Mouse (Mus musculus) ES-Bruce4 (cell line): ENCODE results near the gene Fhit. TPM values are rescaled to one million over a fixed set of nuclear protein-coding genes. Genes with fewer than 3 reads are reported as not detected.

ENCODE experiments used
- H3K27ac ChIP-seq: 2 replicates; pipeline ENCODE4 v1.5.1; 2012; ENCODE audit warnings: low read length, inconsistent platforms; ENCODE audit not compliant: insufficient read depth
- H3K27me3 ChIP-seq: 2 replicates; pipeline ENCODE4 v1.6.1; 2012; ENCODE audit warnings: mild to moderate bottlenecking, low read length, inconsistent platforms; ENCODE audit not compliant: control insufficient read depth, poor library complexity, insufficient read depth, severe bottlenecking
- H3K36me3 ChIP-seq: 2 replicates; pipeline ENCODE4 v1.6.1; 2012; ENCODE audit warnings: inconsistent platforms, mild to moderate bottlenecking, low read length, moderate library complexity; ENCODE audit not compliant: control insufficient read depth, poor library complexity, insufficient read depth, severe bottlenecking
- H3K4me1 ChIP-seq: one replicate; pipeline ENCODE4 v1.8.1; 2011; ENCODE audit warnings: low read length; ENCODE audit not compliant: control insufficient read depth, insufficient read depth
- H3K4me3 ChIP-seq: 2 replicates; pipeline ENCODE4 v1.5.1; 2011; ENCODE audit warnings: low read depth, mild to moderate bottlenecking, low read length
- H3K9ac ChIP-seq: 2 replicates; pipeline ENCODE4 v1.6.1; 2012; ENCODE audit warnings: low read depth, mild to moderate bottlenecking, inconsistent platforms; ENCODE audit not compliant: poor library complexity, severe bottlenecking
- H3K9me3 ChIP-seq: replicated peaks from 2 replicates; pipeline ENCODE4 v1.6.1; 2012; ENCODE audit warnings: mild to moderate bottlenecking, low read length, inconsistent platforms; ENCODE audit not compliant: control insufficient read depth, poor library complexity, insufficient read depth, severe bottlenecking
- CTCF ChIP-seq: IDR thresholded peaks from one replicate; pipeline ENCODE4 v1.8.1; 2011; ENCODE audit warnings: low read depth, low read length
- EP300 ChIP-seq: IDR thresholded peaks from 2 replicates; pipeline ENCODE4 v1.6.1; 2011; ENCODE audit warnings: low read depth, low read length; ENCODE audit not compliant: insufficient read depth
- POLR2A ChIP-seq: IDR thresholded peaks from one replicate; pipeline ENCODE4 v1.8.1; 2011; ENCODE audit warnings: low read length; ENCODE audit not compliant: insufficient read depth
- polyA plus RNA-seq: library from polyadenylated mRNA; stranded (reverse); fragments of >200 nt; gene quantifications from 2 replicates; pipeline ENCODE4 v1.2.4, GENCODE M21; 2011; ENCODE audit warnings: low read depth; ENCODE audit not compliant: missing spikeins, insufficient read depth, insufficient read length

The Fhit gene
- polyA plus RNA-seq, 1 experiment = not detected

GRCm38 (mm10) chr14:9535491-9535890 lies 1626.3 kb downstream of the Fhit start:
- Histone ChIP-seq H3K27ac (no peak overlapping the region), H3K36me3 (no peaks in the 10 kb centered on the region), H3K4me1 (no peaks in the 10 kb centered on the region), H3K9me3 (no peaks in the 10 kb centered on the region), H3K4me3 (no peak overlapping the region), H3K27me3 (no peaks in the 10 kb centered on the region), H3K9ac (no peak overlapping the region)
- TF ChIP-seq CTCF (no peak), POLR2A (no peak), EP300 (no peak)

- Histone ChIP-seq H3K27me3 (no peaks in the 10 kb centered on the region), H3K9ac (no peak overlapping the region), H3K4me3 (no peak overlapping the region), H3K9me3 (no peaks in the 10 kb centered on the region), H3K27ac (no peak overlapping the region), H3K36me3 (no peaks in the 10 kb centered on the region), H3K4me1 (no peaks in the 10 kb centered on the region)
- no peak for TF ChIP-seq POLR2A
- no peak for TF ChIP-seq CTCF
- no peak for TF ChIP-seq EP300
Observed at GRCm38 (mm10) chr14:9529247-9529646, 1632.6 kb downstream of the Fhit start.

- no peaks in the 10 kb centered on the region for H3K9me3 ChIP-seq
- H3K27me3 ChIP-seq = no peaks in the 10 kb centered on the region
- no peak overlapping the region for H3K27ac ChIP-seq
- no peaks in the 10 kb centered on the region for H3K36me3 ChIP-seq
- H3K4me1 ChIP-seq = no peaks in the 10 kb centered on the region
- TF ChIP-seq CTCF (no peak), EP300 (no peak), POLR2A (no peak)
- H3K9ac ChIP-seq = no peak overlapping the region
- H3K4me3 ChIP-seq = no peak overlapping the region
Observed at GRCm38 (mm10) chr14:9526136-9526535, 1635.7 kb downstream of the Fhit start.

GRCm38 (mm10) chr14:9517651-9518050 lies 1644.2 kb downstream of the Fhit start:
- Histone ChIP-seq H3K9me3 (no peaks in the 10 kb centered on the region), H3K4me1 (no peaks in the 10 kb centered on the region), H3K27me3 (no peaks in the 10 kb centered on the region), H3K9ac (no peak overlapping the region), H3K27ac (no peak overlapping the region), H3K4me3 (no peak overlapping the region), H3K36me3 (no peaks in the 10 kb centered on the region)
- TF ChIP-seq CTCF = no peak
- TF ChIP-seq POLR2A = no peak

- H3K27me3 ChIP-seq = no peaks in the 10 kb centered on the region
- no peak overlapping the region for H3K27ac ChIP-seq
- H3K4me1 ChIP-seq = no peaks in the 10 kb centered on the region
- no peaks in the 10 kb centered on the region for H3K36me3 ChIP-seq
- TF ChIP-seq CTCF = no peak
- no peak for TF ChIP-seq POLR2A
- no peak for TF ChIP-seq EP300
- H3K4me3 ChIP-seq = no peak overlapping the region
- 0 out of 2 replicates have a peak, but pooled peaks cover 3% of the 10 kb centered on the region for H3K9me3 ChIP-seq
- no peak overlapping the region for H3K9ac ChIP-seq
Observed at GRCm38 (mm10) chr14:9509678-9510077, 1652.2 kb downstream of the Fhit start.

Other genes starting within 250 kb of the Fhit start
- gene Gm3839, start 194.7 kb upstream of the Fhit start, polyA plus RNA-seq = 53.8 and 60.5 TPM in 2 replicates